Mouse (Mus musculus): ENCODE results near the gene Cers2.

DNA sequence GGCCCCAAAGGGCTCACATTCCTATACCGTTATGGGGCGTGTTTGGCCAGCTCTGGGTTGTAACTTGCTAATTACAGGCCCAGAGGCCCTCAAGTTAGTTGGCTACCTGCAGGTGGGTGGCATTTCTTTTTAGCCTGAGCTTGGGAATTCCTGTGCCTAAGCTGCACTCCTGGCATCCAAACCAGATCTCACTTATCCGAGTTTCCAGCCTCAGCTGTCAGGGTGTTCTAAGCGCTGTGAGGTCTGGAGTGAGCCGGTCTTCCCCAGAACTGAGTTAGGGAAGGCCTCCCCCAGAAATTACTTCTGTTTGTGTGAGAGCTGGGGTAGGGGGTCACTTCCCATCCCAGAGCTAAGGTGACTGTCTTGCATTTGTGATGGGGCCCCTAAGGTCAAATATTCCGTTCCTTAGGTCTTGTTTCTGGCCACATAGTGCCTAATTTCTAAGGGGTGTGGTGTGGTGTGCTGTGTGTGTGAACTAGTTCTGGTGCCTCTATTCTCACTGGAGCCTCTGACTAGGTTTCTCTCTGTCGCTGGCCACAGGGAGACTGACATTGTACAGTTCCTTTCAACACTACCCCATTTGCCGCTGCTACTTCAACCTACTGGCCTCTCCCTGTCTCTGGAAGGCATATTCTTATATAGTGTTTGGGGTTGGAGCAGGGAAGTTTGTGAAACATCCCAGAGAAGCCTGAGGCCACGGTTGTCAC is 1.4 kb downstream of the Cers2 start:
- TF ChIP-seq CTCF (conservative IDR thresholded peaks at IDR 0.05 in 1 of 2, IDR thresholded peaks at IDR 0.05 in 1 of 2; ENCODE audit: low read depth in 2 of 2, low read length in 2 of 2) (no peak), PAX5 (IDR thresholded peaks at IDR 0.05; ENCODE audit: low read length) (no peak), TCF12 (IDR thresholded peaks at IDR 0.05; ENCODE audit: low read depth, low read length) (no peak), GABPA (IDR thresholded peaks at IDR 0.05; ENCODE audit: insufficient replicate concordance, low read depth, low read length) (no peak), MYC (IDR thresholded peaks at IDR 0.05; ENCODE audit: low read depth, low read length) (no peak), POLR2A (IDR thresholded peaks at IDR 0.05; ENCODE audit: low read depth, low read length) (no peak), EP300 (IDR thresholded peaks at IDR 0.05; ENCODE audit: low read length) (no peak), MAFK (IDR thresholded peaks at IDR 0.05; ENCODE audit: insufficient replicate concordance, low read length) (no peak)
